Mouse (Mus musculus) lung, postnatal 14 days (tissue): ENCODE data around the gene Olfr71.

Source experiments
- DNase-seq: peaks from one replicate; pipeline ENCODE4 v3.0.0; 2021

Gene Olfr71

GRCm38 (mm10) chr4:43711821-43712220 is 1.8 kb upstream of the Olfr71 start:
- peak; percentile 91 for DNase-seq

GRCm38 (mm10) chr4:43705991-43706390 is 4.1 kb downstream of the Olfr71 start:
- no peak for DNase-seq

GRCm38 (mm10) chr4:43703851-43704250 is 6.2 kb downstream of the Olfr71 start:
- DNase-seq: no peak

- no peak for DNase-seq
Observed at GRCm38 (mm10) chr4:43703439-43703838, 6.6 kb downstream of the Olfr71 start.

- DNase-seq: no peak
Observed at GRCm38 (mm10) chr4:43700707-43701106, 9.3 kb downstream of the Olfr71 start, which contains the start of gene Olfr70. TSS of gene Olfr70 (minus strand) at chr4:43700807.

- no peak for DNase-seq
Observed at GRCm38 (mm10) chr4:43696561-43696960, 13.5 kb downstream of the Olfr71 start.

- DNase-seq: peak; percentile 67
Observed at GRCm38 (mm10) chr4:43695249-43695671, 14.8 kb downstream of the Olfr71 start.

- DNase-seq: no peak
Observed at GRCm38 (mm10) chr4:43694439-43695248, 15.4 kb downstream of the Olfr71 start.

GRCm38 (mm10) chr4:43693806-43694241 is 16.2 kb downstream of the Olfr71 start:
- peak; percentile 46 for DNase-seq

GRCm38 (mm10) chr4:43691026-43691425 is 19.0 kb downstream of the Olfr71 start:
- no peak for DNase-seq

GRCm38 (mm10) chr4:43690021-43690420 is 20.0 kb downstream of the Olfr71 start:
- no peak for DNase-seq

GRCm38 (mm10) chr4:43679416-43680043 is 30.5 kb downstream of the Olfr71 start:
- DNase-seq: no peak

GRCm38 (mm10) chr4:43678541-43678940 is 31.5 kb downstream of the Olfr71 start:
- DNase-seq: no peak

GRCm38 (mm10) chr4:43675608-43676007 is 34.4 kb downstream of the Olfr71 start:
- no peak for DNase-seq

- DNase-seq: no peak
Observed at GRCm38 (mm10) chr4:43674974-43675373, 35.1 kb downstream of the Olfr71 start.

- DNase-seq: no peak
Observed at GRCm38 (mm10) chr4:43673703-43674102, 36.4 kb downstream of the Olfr71 start.

- peak; percentile 98 for DNase-seq
Observed at GRCm38 (mm10) chr4:43672070-43672469, 38.0 kb downstream of the Olfr71 start.

- DNase-seq: peak; percentile 79
Observed at GRCm38 (mm10) chr4:43669428-43669794, 40.6 kb downstream of the Olfr71 start.

GRCm38 (mm10) chr4:43668782-43669427 is 41.1 kb downstream of the Olfr71 start, which contains the start of the genes Tmem8b and Fam221b:
TSS of gene Tmem8b (plus strand) at chr4:43668971.
TSS of gene Fam221b (minus strand) at chr4:43669145.
- peak; percentile 88 for DNase-seq

GRCm38 (mm10) chr4:43666412-43666811 is 43.6 kb downstream of the Olfr71 start:
- peak; percentile 24 for DNase-seq

GRCm38 (mm10) chr4:43657146-43657545 is 52.9 kb downstream of the Olfr71 start:
- no peak for DNase-seq

- DNase-seq: peak; percentile 92
Observed at GRCm38 (mm10) chr4:43656339-43657109, 53.5 kb downstream of the Olfr71 start, which contains the start of gene Hint2. TSS of gene Hint2 (minus strand) at chr4:43656466.
